Mouse (Mus musculus): ENCODE data around the gene Nme4. TPM values are rescaled to one million over a fixed set of nuclear protein-coding genes. Genes with fewer than 3 reads are reported as not detected.

Gene Nme4
- polyA plus RNA-seq, 1 experiment from 2014 or later = 85.0 TPM

DNA sequence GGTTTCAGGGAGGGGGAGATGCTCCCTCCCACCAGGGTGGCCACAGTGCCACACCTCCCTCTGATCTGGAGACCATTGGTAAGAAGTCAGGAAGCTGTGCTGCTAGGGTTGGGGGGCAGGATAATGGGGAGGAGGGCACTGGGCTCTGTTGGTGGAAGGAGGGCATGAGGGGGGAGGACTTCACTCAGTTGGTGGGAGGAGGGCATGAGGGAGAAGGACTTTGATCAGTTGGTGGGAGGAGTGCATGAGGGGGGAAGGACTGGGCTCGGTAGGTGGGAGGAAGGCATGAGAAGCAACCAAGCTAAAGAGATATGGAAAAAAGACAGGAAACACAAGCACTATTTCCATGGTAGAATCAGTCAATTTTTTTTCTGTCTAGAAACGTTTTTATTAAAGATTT, 14.5 kb downstream of the Nme4 start:
- Histone ChIP-seq H3K9me3 (no peaks in the 10 kb centered on the region), H3K36me3 (peaks cover 3% of the 10 kb centered on the region; the same call in 1 of the 2 replicates), H3K27ac (no peak overlapping the region), H3K4me3 (no peak overlapping the region), H3K9ac (no peak overlapping the region), H3K27me3 (no peaks in the 10 kb centered on the region), H3K4me1 (no peaks in the 10 kb centered on the region), H3K4me2 (no peak overlapping the region)
- ATAC-seq (ENCODE audit: borderline replicate concordance, extremely low read depth, low FRiP score, low TSS enrichment) = no peak
- WGBS = 32% methylated on average over 2 of the region's 2 CpGs

DNA sequence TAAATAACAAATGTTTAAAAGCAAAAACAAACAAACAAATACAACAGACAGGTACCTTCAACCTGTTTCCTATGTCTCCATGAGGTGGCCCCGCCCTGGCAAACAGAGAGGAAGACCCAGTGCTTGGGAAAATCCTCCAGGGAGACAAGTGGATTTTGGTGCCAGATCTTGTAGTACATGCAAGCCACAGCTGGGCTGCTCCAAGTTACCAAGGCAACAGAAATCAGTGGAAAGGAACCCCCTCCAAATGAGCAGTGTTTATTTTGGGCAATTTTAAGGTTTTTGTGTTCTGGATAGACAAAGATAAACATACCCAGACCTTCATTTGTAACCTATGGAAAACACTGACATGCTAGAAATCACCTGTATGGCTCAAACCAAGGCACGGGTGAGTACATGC, 16.6 kb downstream of the Nme4 start:
- Histone ChIP-seq H3K4me3 (no peak overlapping the region), H3K9me3 (no peaks in the 10 kb centered on the region), H3K4me2 (no peak overlapping the region), H3K4me1 (no peaks in the 10 kb centered on the region), H3K36me3 (peaks cover 3% of the 10 kb centered on the region; the same call in 1 of the 2 replicates), H3K27ac (no peak overlapping the region), H3K9ac (no peak overlapping the region), H3K27me3 (no peaks in the 10 kb centered on the region)
- 69% methylated on average over 2 of the region's 2 CpGs for WGBS
- ATAC-seq (ENCODE audit: borderline replicate concordance, extremely low read depth, low FRiP score, low TSS enrichment) = no peak

DNA sequence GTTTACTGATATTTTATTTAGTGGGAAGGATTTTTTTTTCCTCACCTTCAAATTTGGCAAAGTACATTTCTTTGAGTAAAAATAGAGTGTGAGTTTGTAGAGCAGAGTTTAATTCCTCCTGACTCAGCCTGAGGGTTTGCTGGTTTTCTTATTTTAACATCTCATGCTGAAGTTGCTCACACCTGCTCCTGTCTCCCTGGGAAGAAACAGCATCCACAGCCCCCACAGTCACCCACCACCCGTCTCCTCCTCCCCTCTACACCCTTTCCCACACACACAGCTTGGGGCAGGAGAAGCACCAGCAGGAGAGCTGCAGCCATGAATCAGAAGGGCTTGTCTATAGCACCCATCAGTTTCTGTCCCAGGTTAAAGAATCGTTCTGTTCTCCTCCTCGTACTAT, 20.2 kb downstream of the Nme4 start:
- no peak overlapping the region for H3K4me2 ChIP-seq
- no peak overlapping the region for H3K4me3 ChIP-seq
- no peaks in the 10 kb centered on the region for H3K36me3 ChIP-seq
- 58% methylated on average over 3 of the region's 3 CpGs for WGBS
- H3K9ac ChIP-seq = no peak overlapping the region
- no peak for ATAC-seq (ENCODE audit: borderline replicate concordance, extremely low read depth, low FRiP score, low TSS enrichment)
- H3K27me3 ChIP-seq = peaks cover 10% of the 10 kb centered on the region; the same call in 1 of the 2 replicates
- H3K27ac ChIP-seq = no peak overlapping the region
- peaks cover under 1% of the 10 kb centered on the region for H3K4me1 ChIP-seq
- no peaks in the 10 kb centered on the region for H3K9me3 ChIP-seq

DNA sequence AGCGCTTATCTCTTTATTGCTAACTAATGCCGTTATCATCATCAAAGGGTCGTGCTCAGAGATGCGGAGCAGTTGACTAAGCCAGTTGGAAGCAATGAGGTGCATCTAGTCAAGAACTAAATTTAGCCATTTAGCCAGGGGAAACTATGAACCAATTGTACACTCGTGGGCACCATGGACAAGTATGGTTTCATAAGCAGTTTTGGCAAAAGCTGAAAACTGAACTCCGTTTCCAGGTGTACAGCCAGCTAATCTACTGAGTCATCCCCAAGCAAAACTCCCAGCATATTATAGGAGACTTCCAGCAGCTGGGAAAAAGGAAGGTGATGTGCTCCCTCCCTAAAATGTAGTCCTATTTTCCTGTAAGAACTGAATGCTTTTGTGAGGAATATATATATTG, 25.3 kb downstream of the Nme4 start:
- 25% methylated on average over 6 of the region's 6 CpGs for WGBS

DNA sequence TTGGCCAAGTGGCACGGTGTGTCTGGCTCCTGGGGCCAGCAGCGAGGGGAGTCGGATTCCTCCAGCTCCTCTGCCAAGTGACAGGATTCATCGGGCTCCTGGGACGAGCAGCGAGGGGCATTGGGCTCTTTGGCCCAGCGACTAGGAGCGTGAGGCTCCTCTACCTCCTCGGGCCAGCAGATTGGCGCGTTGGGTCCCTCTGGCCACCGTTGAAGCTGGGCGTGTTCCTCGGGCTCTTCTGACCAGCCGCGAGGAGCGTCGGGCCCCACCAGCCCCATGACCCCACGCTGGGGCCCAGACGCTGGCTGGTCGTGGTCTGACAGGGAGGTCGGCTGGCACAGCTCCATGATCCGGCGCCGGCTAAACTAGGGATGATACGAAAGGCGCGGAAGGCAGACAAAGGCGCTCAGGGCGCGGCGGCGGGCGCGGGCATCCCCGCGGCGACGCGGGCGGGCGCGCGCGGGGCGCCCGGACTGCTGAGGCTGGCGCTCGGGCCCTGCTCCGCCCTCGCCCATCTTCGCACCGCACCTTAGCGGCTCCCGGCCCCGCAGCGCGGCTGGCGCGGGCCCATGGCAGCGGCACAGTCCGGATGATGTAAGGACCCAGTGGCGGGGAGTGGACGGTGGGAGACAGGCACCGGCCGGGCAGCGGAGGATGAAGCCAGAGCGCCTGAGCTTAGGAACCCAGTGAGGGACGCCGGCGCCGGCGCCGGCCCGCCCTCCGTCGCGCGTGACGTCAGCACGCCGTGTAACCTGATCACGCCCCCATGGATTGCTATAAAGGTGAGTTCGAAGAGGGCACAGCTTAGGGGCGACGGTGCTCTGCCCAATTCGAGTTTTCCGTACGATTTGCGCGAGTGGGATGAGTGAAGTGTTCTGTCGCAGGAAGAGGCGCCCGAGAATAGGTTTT, 26.3 kb downstream of the Nme4 start, which contains the start of gene Rab11fip3:
Rab11fip3 (minus strand) TSS at position 725 of the 909 bp plus-strand sequence.
- H3K27ac ChIP-seq = peak within 1 kb of the TSS; percentile 22
- H3K9ac ChIP-seq = peak within 1 kb of the TSS; percentile 82
- H3K27me3 ChIP-seq = peaks cover 11% of the 10 kb centered on the region; the same call in 1 of the 2 replicates
- no peaks in the 10 kb centered on the region for H3K9me3 ChIP-seq
- no peaks in the 10 kb centered on the region for H3K36me3 ChIP-seq
- peak within 1 kb of the TSS; percentile 98 for H3K4me2 ChIP-seq
- peak within 1 kb of the TSS; percentile 66 for H3K4me3 ChIP-seq
- peaks cover 39% of the 10 kb centered on the region for H3K4me1 ChIP-seq
- ATAC-seq (ENCODE audit: borderline replicate concordance, extremely low read depth, low FRiP score, low TSS enrichment) = peak; percentile 83
- WGBS = under 1% methylated on average over 77 of the region's 94 CpGs

More for the DNA sequence above, 25.3 kb downstream of the Nme4 start:
- Histone ChIP-seq H3K36me3 (no peaks in the 10 kb centered on the region), H3K27me3 (peaks cover 11% of the 10 kb centered on the region; the same call in 1 of the 2 replicates), H3K9ac (peak overlapping the region; percentile 82; the same call in 1 of the 2 replicates), H3K9me3 (no peaks in the 10 kb centered on the region), H3K4me1 (peaks cover 35% of the 10 kb centered on the region), H3K27ac (no peak overlapping the region), H3K4me2 (peak overlapping the region; percentile 98), H3K4me3 (peak overlapping the region; percentile 66)
- no peak for ATAC-seq (ENCODE audit: borderline replicate concordance, extremely low read depth, low FRiP score, low TSS enrichment)

DNA sequence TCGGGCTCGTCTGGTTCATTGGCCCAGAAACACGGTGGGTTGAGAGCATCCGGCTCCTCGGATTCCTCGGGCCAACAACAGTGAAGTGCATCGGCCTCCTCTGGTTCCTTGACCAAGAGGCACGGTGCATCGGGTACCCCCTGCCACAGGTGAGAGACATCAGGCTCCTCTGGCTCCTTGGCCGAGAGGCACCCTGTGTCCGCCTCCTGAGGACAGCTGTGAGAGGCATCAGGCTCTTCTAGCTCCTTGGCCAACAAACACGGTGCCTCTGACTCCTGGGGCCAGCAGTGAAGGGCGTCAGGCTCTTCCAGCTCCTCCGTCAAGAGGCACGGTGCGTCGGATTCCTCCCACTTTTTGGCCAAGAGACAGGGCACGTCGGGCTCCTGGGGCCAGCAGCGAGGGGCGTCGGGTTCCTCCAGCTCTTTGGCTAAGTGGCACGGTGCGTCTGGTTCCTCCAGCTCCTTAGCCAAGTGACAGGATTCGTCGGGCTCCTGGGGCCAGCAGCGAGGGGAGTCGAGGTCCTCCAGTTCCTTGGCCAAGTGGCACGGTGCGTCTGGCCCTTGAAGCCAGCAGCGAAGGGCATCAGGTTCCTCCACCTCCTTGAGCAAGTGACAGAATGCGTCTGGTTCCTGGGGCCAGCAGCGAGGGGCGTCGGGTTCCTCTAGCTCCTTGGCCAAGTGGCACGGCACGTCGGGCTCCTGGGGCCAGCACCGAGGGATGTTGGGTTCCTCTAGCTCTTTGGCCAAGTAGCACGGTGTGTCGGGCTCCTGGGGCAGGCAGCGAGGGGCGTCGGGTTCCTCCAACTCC, 27.2 kb downstream of the Nme4 start:
- Histone ChIP-seq H3K4me2 (peak overlapping the region; percentile 98), H3K9ac (peak overlapping the region; percentile 82), H3K4me1 (peaks cover 39% of the 10 kb centered on the region), H3K9me3 (no peaks in the 10 kb centered on the region), H3K36me3 (no peaks in the 10 kb centered on the region), H3K27me3 (peaks cover 11% of the 10 kb centered on the region; the same call in 1 of the 2 replicates), H3K27ac (peak overlapping the region; percentile 22; the same call in 1 of the 2 replicates), H3K4me3 (peak overlapping the region; percentile 66)
- ATAC-seq (ENCODE audit: borderline replicate concordance, extremely low read depth, low FRiP score, low TSS enrichment) = no peak
- 1% methylated on average over 44 of the region's 44 CpGs for WGBS

DNA sequence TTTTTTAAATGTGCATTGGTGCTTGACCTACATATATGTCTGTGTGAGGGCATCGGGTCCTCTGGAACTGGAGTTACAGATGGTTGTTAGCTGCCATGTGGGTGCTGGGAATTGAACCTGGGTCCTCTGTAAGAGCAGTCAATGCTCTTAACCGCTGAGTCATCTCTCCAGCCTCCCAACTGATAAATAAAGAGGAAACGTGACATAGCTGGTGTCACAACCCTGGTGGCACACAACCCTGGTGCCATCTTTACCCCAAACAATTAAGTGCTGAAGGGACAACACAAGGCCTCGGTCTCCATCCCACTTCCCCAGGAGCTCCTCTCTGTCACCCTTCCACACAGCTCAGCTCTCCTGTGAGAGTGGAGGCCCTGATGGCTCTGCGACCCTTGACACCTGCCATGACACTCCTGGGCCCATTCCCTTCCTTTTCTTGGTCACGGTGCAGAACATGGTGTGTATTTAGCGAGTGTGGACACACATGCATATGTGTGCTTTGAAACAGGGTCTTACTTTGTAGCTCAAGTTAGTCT, 28.8 kb downstream of the Nme4 start:
- peaks cover 11% of the 10 kb centered on the region; the same call in 1 of the 2 replicates for H3K27me3 ChIP-seq
- peak overlapping the region; percentile 98 for H3K4me2 ChIP-seq
- H3K4me3 ChIP-seq = 0 out of 2 replicates have a peak overlapping the region, but pooled peaks have one; percentile 4
- H3K9me3 ChIP-seq = no peaks in the 10 kb centered on the region
- 0 out of 2 replicates have a peak, but pooled peaks cover 3% of the 10 kb centered on the region for H3K36me3 ChIP-seq
- no peak overlapping the region for H3K9ac ChIP-seq
- no peak overlapping the region for H3K27ac ChIP-seq
- 87% methylated on average over 7 of the region's 7 CpGs for WGBS
- peaks cover 39% of the 10 kb centered on the region for H3K4me1 ChIP-seq
- ATAC-seq (ENCODE audit: borderline replicate concordance, extremely low read depth, low FRiP score, low TSS enrichment) = no peak

DNA sequence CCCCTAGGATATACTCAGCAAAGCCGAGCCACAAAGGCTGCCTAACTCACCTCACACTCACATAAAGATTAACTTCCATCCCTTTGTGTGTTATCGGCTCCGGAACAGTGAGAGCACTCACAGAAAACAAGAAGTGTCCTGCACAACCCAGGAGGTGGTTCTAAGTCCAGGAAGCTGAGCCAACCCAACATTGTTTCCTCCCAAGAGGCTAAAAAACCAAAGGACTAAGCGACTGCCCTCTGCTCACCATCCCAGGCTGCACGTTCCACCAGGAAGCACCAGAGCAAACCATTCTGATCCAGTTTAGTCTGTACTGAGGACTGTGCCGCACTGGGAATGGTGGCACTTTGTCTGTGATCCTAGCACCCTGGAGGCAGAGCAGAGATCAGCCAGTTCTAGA, 30.5 kb downstream of the Nme4 start:
- Histone ChIP-seq H3K27ac (no peak overlapping the region), H3K36me3 (0 out of 2 replicates have a peak, but pooled peaks cover 3% of the 10 kb centered on the region), H3K4me1 (peaks cover 36% of the 10 kb centered on the region), H3K9me3 (no peaks in the 10 kb centered on the region), H3K9ac (no peak overlapping the region), H3K4me2 (no peak overlapping the region), H3K4me3 (no peak overlapping the region), H3K27me3 (no peaks in the 10 kb centered on the region)
- 67% methylated on average over 6 of the region's 6 CpGs for WGBS
- ATAC-seq (ENCODE audit: borderline replicate concordance, extremely low read depth, low FRiP score, low TSS enrichment) = no peak

DNA sequence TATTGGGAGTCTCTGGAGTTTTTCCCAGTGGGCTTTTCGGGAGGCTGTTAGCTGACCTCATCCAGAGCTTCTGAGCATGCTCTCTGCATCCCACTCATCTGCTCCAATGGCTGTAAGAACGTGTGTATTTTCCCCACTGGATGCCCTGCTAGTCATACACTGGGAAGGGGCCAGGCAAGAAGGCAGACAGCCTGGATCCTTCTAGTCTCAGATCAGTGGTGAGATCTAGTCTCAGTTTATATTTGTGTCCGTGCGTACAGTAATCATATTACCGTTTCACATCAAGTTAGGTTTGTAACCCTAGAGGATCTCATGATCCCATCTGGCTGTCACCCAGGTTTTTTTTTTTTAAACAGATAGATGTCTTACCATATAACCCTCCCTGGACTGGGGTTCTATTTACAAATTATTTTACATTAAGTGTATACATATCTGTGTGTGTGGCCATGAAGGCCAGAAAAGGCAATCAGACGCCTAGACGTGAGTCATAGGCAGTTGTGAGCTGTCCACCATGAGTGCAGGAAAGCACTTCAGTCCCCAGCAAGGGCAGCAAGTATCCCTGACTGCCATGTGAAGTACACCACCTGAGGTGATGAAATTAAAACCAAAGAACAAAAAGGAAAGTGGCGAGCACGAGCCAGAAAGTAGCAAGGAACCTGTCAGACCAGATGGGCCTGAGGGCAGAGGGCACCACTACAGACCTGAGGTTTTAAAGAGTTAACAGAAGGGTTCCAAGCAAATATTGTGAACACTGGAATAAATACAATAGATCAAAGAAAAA, 37.4 kb downstream of the Nme4 start:
- Histone ChIP-seq H3K27me3 (no peaks in the 10 kb centered on the region), H3K27ac (no peak overlapping the region), H3K4me1 (no peaks in the 10 kb centered on the region), H3K9me3 (no peaks in the 10 kb centered on the region), H3K4me2 (no peak overlapping the region), H3K4me3 (no peak overlapping the region), H3K36me3 (peaks cover 10% of the 10 kb centered on the region; the same call in 1 of the 2 replicates), H3K9ac (no peak overlapping the region)
- 58% methylated on average over 9 of the region's 9 CpGs for WGBS
- ATAC-seq (ENCODE audit: borderline replicate concordance, extremely low read depth, low FRiP score, low TSS enrichment) = no peak

DNA sequence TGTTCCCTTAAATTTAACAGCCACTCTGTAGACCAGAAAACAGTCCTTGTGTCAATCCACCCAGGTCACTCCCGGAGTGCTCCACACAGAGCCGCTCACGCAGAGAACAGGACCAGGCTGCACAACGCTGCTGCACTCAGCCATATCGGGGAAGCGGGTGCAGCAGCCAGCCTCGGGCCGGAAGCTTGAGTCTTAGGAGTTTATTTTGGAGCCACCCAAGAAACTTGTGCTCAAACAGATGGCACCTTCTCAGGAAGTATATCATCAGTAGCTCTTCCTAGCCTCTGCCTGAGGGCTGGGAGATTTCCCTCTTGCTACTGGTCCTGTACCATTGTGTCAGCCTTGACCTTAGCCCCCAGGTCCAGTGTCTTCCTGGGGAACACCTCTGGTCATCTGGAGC, 38.1 kb downstream of the Nme4 start:
- Histone ChIP-seq H3K4me2 (no peak overlapping the region), H3K27ac (no peak overlapping the region), H3K9me3 (no peaks in the 10 kb centered on the region), H3K36me3 (peaks cover 7% of the 10 kb centered on the region; the same call in 1 of the 2 replicates), H3K27me3 (no peaks in the 10 kb centered on the region), H3K4me3 (no peak overlapping the region), H3K9ac (no peak overlapping the region), H3K4me1 (no peaks in the 10 kb centered on the region)
- no peak for ATAC-seq (ENCODE audit: borderline replicate concordance, extremely low read depth, low FRiP score, low TSS enrichment)
- WGBS = 90% methylated on average over 8 of the region's 8 CpGs

DNA sequence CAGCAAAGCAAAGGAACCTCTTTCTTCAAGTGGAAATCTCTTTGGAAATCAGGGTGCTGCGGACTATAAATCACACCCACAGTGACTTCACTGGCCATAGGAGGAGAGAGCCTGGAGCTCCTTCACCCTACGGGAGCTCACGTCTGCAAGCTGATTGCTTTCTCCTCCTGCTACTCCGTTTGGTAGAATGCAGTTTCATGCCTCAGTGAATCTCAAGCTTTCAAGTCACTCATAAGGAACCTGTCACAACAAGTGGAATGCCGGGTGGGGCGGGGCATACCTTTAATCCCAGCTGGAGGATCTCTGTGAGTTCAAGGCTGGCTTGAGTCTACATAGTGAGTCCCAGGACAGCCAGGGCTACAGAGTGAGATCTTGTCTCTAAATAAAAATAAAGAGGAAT, 40.2 kb downstream of the Nme4 start:
- Histone ChIP-seq H3K4me2 (no peak overlapping the region), H3K36me3 (peaks cover 7% of the 10 kb centered on the region; the same call in 1 of the 2 replicates), H3K9me3 (no peaks in the 10 kb centered on the region), H3K4me1 (no peaks in the 10 kb centered on the region), H3K27ac (no peak overlapping the region), H3K9ac (no peak overlapping the region), H3K4me3 (no peak overlapping the region), H3K27me3 (no peaks in the 10 kb centered on the region)
- 72% methylated on average over 6 of the region's 6 CpGs for WGBS
- no peak for ATAC-seq (ENCODE audit: borderline replicate concordance, extremely low read depth, low FRiP score, low TSS enrichment)
